Mouse (Mus musculus) c-Kit-positive CD71-positive TER-119-negative erythroid progenitor cells, embryonic 14.5 days (primary cell): ENCODE data around the gene Cul7.

Experiments
- DNase-seq: peaks from one replicate; pipeline ENCODE4 v3.0.0-alpha.2; 2013; ENCODE audit warnings: low read depth

Gene Cul7

GRCm38 (mm10) chr17:46704887-46705835 lies 55.0 kb downstream of the Cul7 start, which contains the start of gene Ppp2r5d:
Gene Ppp2r5d, minus strand, starts transcription at chr17:46705111.
- DNase-seq = peak; percentile 99

GRCm38 (mm10) chr17:46706375-46707089 lies 56.4 kb downstream of the Cul7 start:
- no peak for DNase-seq

GRCm38 (mm10) chr17:46710959-46711597 lies 60.9 kb downstream of the Cul7 start, which contains the start of gene Pex6:
Gene Pex6, plus strand, starts transcription at chr17:46711463.
- DNase-seq = peak; percentile 92

DNA sequence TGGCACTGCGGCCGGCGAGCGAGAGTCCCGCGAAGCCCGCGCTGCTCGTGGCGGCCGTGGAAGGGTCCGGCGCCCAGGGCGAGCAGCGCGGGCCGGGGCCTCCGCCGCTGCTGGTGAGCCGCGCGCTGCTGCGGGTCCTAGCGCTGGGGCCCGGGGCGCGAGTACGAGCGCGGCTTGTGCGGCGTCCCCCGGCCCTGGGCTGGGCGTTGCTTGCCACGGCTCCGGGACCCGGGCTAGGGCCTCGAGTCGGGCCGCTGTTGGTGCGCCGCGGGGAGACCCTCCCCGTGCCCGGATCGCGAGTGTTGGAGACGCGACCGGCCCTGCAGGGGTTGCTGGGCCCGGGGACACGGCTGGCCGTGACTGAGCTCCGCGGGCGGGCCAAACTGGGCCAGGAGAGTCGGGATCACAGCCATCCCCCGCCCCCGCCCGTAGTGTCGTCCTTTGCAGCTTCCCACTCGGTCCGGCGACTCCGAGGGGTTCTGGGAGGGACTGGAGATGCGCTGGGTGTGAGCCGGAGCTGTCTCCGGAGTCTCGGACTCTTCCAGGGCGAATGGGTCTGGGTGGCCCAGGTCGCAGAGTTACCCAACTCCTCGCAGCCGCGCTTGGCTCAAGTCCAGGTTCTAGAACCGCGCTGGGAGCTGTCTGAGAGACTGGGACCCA lies 61.6 kb downstream of the Cul7 start:
- DNase-seq = no peak

- DNase-seq = no peak
Measured at GRCm38 (mm10) chr17:46712442-46712841, 62.3 kb downstream of the Cul7 start.

DNA sequence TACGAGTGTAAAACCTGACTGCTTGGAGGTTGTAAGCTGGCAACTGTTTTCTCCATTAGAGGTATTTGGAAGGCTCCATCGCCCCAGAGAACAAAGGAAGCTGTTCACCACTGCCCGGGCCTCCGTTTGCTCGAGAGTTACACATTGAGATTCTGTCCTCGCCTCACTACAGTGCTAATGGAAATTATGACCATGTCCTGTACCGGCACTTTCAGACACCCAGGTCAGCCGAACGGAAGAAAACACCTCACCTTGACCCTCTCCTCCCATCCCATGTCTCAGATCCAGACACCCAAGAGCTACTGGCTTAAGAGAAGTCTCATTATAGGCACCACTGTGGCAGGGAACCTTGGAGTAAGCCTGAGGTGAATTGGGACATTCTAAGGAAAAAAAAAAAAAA lies 63.7 kb downstream of the Cul7 start:
- no peak for DNase-seq
